Mouse (Mus musculus) liver, postnatal 0 days (tissue): ENCODE data around the gene Zfp346. TPM values are rescaled to one million over a fixed set of nuclear protein-coding genes. Genes with fewer than 3 reads are reported as not detected.

Experiments used
- ATAC-seq: fragments of 200-750 bp; cut with Nextera tagmentation; 2 replicates; pipeline ENCODE4 v1.8.0; 2017; ENCODE audit warnings: mild to moderate bottlenecking, moderate library complexity
- DNase-seq: peaks from one replicate; pipeline ENCODE4 v3.0.0-alpha.2; 2016
- H3K27ac ChIP-seq: fragments of 300-500 bp; sonication (generic); 2 replicates; pipeline ENCODE4 v1.5.1; 2014; ENCODE audit warnings: antibody characterized with exemption, moderate library complexity, mild to moderate bottlenecking, low read depth
- H3K27me3 ChIP-seq: fragments of 300-500 bp; sonication (generic); 2 replicates; pipeline ENCODE4 v1.6.1; 2014; ENCODE audit warnings: low read length, control low read depth, mixed read lengths; ENCODE audit not compliant: insufficient read depth
- H3K36me3 ChIP-seq: fragments of 300-500 bp; sonication (generic); replicated peaks from 2 replicates; pipeline ENCODE4 v1.6.1; 2014; ENCODE audit warnings: mild to moderate bottlenecking, control low read depth, low read length, moderate library complexity, mixed read lengths; ENCODE audit not compliant: insufficient read depth
- H3K4me1 ChIP-seq: fragments of 300-500 bp; sonication (generic); 2 replicates; pipeline ENCODE4 v1.6.1; 2014; ENCODE audit warnings: antibody characterized with exemption, mild to moderate bottlenecking, control low read depth; ENCODE audit not compliant: insufficient read depth
- H3K4me2 ChIP-seq: fragments of 300-500 bp; sonication (generic); 2 replicates; pipeline ENCODE4 v1.6.1; 2014; ENCODE audit warnings: low read depth, mild to moderate bottlenecking, low read length, moderate library complexity, mixed read lengths
- H3K4me3 ChIP-seq: fragments of 300-500 bp; sonication (generic); 2 replicates; pipeline ENCODE4 v1.5.1; 2014; ENCODE audit warnings: low read depth, low read length
- H3K9ac ChIP-seq: fragments of 300-500 bp; sonication (generic); replicated peaks from 2 replicates; pipeline ENCODE4 v1.6.1; 2014; ENCODE audit warnings: mild to moderate bottlenecking, moderate library complexity
- H3K9me3 ChIP-seq: fragments of 300-500 bp; sonication (generic); 2 replicates; pipeline ENCODE4 v1.6.1; 2016; ENCODE audit warnings: mild to moderate bottlenecking, control low read depth, low read length, mixed read lengths
- CTCF ChIP-seq: sonication (generic); IDR thresholded peaks from 2 replicates; pipeline ENCODE4 v1.5.1; 2016; ENCODE audit warnings: antibody characterized with exemption, low read depth
- EP300 ChIP-seq: IDR thresholded peaks from 2 replicates; pipeline ENCODE4 v1.6.1; 2016; ENCODE audit warnings: antibody characterized with exemption, low read depth, mild to moderate bottlenecking
- WGBS: fragments of 180-500 bp; shearing (Covaris S2); extraction: QIAGEN DNeasy Blood & Tissue Kit; methylation state at CpG from one replicate; pipeline ENCODE4 v1.1.7; 2014; ENCODE audit not compliant: insufficient replicate concordance; 5-methylcytosine and 5-hydroxymethylcytosine counted together
- polyA plus RNA-seq: library from polyadenylated mRNA; unstranded; fragments of >200 nt; fragmentation: Nextera tagmentation; extraction: Ambion mirVana; gene quantifications from 2 replicates; pipeline ENCODE4 v1.2.1, GENCODE M21; 2015

Gene Zfp346
- 3.0 and 3.6 TPM in 2 replicates for polyA plus RNA-seq

DNA sequence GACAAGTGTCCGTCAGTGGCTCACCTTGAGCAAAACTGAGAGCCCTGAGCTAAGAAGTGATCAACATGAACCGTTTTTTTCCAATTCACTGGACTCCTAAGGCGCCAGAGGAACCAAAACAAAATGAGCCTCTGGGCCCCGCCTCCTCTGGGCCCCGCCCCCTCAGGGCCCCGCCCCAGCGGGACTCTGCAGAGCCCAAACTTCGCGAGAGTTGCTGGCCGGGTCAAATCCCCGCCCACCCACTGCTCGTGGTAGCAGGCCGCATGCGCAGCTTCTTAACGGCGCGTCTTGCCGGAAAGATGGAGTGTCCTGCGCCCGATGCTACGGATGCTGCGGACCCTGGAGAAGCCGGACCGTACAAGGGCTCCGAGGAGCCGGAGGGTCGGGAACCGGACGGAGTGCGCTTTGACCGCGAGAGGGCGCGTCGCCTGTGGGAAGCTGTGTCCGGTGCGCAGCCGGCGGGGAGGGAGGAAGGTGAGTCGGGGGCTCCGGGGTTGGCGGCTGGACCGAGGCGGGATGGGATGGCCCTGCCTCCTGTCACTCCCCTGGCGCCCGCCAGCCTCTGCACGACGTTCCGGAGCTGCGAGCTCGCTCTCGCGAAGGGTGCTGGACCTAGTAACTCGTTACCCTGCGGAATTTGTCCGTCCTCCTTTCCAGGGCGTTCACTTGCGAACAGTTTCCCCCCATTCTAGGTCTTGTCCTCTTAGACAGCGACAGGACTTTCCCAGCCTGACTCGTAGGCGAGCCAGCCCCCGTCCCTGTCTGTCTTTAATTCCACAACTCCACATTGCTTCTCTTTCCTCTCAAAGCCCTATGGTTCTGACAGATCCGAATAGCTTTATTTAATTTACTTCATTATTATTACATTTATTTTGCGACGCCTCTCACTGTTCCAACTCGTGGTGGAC is at the start of gene Zfp346:
Gene Zfp346 (plus strand): TSS at position 267 of the 908 bp plus-strand sequence.
- H3K9ac ChIP-seq: peak within 1 kb of the TSS; percentile 82
- H3K4me3 ChIP-seq: peak within 1 kb of the TSS; percentile 84
- TF ChIP-seq EP300 (peak; percentile 52; the same call in 1 of the 2 replicates), CTCF (peak; percentile 65)
- peak; percentile 98 for DNase-seq
- H3K9me3 ChIP-seq: no peaks in the 10 kb centered on the region
- H3K27ac ChIP-seq: peak within 1 kb of the TSS; percentile 62
- H3K27me3 ChIP-seq: no peaks in the 10 kb centered on the region
- peak within 1 kb of the TSS; percentile 88 for H3K4me2 ChIP-seq
- peaks cover 7% of the 10 kb centered on the region for H3K36me3 ChIP-seq
- WGBS: under 1% methylated on average over 63 of the region's 66 CpGs
- H3K4me1 ChIP-seq: peaks cover 10% of the 10 kb centered on the region
- peak; percentile 97 for ATAC-seq

GRCm38 (mm10) chr13:55058042-55058441 is 47.1 kb upstream of the Zfp346 start:
- no peaks in the 10 kb centered on the region for H3K27me3 ChIP-seq
- H3K4me1 ChIP-seq: no peaks in the 10 kb centered on the region
- no peak for TF ChIP-seq EP300
- TF ChIP-seq CTCF: peak; percentile 73
- H3K9me3 ChIP-seq: no peaks in the 10 kb centered on the region
- DNase-seq (peak; percentile 38), ATAC-seq (no peak)
- no peak overlapping the region for H3K4me3 ChIP-seq
- H3K36me3 ChIP-seq: peaks cover 18% of the 10 kb centered on the region
- 88% methylated on average over 2 of the region's 2 CpGs for WGBS
- H3K4me2 ChIP-seq: no peak overlapping the region
- no peak overlapping the region for H3K9ac ChIP-seq
- H3K27ac ChIP-seq: no peak overlapping the region

GRCm38 (mm10) chr13:55063276-55063675 is 41.8 kb upstream of the Zfp346 start:
- no peaks in the 10 kb centered on the region for H3K4me1 ChIP-seq
- DNase-seq (no peak), ATAC-seq (no peak)
- H3K4me3 ChIP-seq: no peak overlapping the region
- no peak overlapping the region for H3K9ac ChIP-seq
- no peak overlapping the region for H3K27ac ChIP-seq
- TF ChIP-seq CTCF: no peak
- no peak for TF ChIP-seq EP300
- H3K9me3 ChIP-seq: no peaks in the 10 kb centered on the region
- H3K36me3 ChIP-seq: peaks cover 18% of the 10 kb centered on the region; the same call in 1 of the 2 replicates
- no peak overlapping the region for H3K4me2 ChIP-seq
- no peaks in the 10 kb centered on the region for H3K27me3 ChIP-seq
- 61% methylated on average over 2 of the region's 2 CpGs for WGBS

DNA sequence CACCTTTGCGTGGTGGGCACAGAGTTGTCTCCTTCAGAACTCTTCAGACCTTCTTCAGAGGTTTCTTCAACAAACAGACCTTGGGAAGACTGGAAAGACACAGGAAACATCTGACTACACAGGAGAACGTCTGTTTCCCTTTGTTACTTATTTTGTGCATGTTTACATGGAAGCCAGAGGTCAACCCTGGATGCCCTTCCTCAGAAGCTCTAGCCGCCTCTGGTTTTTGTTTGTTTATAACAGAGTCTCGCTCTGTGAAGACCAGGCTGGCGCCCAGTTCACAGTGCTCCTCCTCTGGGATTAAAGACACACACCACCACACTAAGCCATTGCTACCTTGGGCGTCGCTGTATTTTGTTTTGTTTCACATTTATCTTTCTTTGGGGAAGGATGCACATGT is 35.4 kb upstream of the Zfp346 start:
- WGBS: 60% methylated on average over 7 of the region's 7 CpGs
- H3K27me3 ChIP-seq: no peaks in the 10 kb centered on the region
- no peak overlapping the region for H3K27ac ChIP-seq
- no peaks in the 10 kb centered on the region for H3K9me3 ChIP-seq
- no peaks in the 10 kb centered on the region for H3K4me1 ChIP-seq
- H3K4me3 ChIP-seq: no peak overlapping the region
- DNase-seq: no peak
- TF ChIP-seq CTCF: no peak
- TF ChIP-seq EP300: no peak
- H3K4me2 ChIP-seq: no peak overlapping the region
- H3K36me3 ChIP-seq: peaks cover 11% of the 10 kb centered on the region; the same call in 1 of the 2 replicates
- no peak for ATAC-seq
- no peak overlapping the region for H3K9ac ChIP-seq

- Histone ChIP-seq H3K4me1 (no peaks in the 10 kb centered on the region), H3K4me2 (no peak overlapping the region), H3K36me3 (peaks cover 18% of the 10 kb centered on the region), H3K27me3 (no peaks in the 10 kb centered on the region), H3K27ac (no peak overlapping the region), H3K9me3 (no peaks in the 10 kb centered on the region), H3K4me3 (no peak overlapping the region), H3K9ac (no peak overlapping the region)
- DNase-seq (no peak), ATAC-seq (no peak)
- 2% methylated on average over 3 of the region's 3 CpGs for WGBS
- peak; percentile 59 for TF ChIP-seq CTCF
- TF ChIP-seq EP300: no peak
These were observed 33.8 kb upstream of the Zfp346 start for GRCm38 (mm10) chr13:55071322-55071721.

GRCm38 (mm10) chr13:55075597-55075996 is 29.5 kb upstream of the Zfp346 start:
- Histone ChIP-seq H3K4me1 (no peaks in the 10 kb centered on the region), H3K27me3 (no peaks in the 10 kb centered on the region), H3K36me3 (peaks cover 20% of the 10 kb centered on the region), H3K9ac (no peak overlapping the region), H3K9me3 (no peaks in the 10 kb centered on the region), H3K4me2 (no peak overlapping the region), H3K4me3 (no peak overlapping the region), H3K27ac (no peak overlapping the region)
- DNase-seq: no peak
- WGBS: 71% methylated on average over 5 of the region's 5 CpGs
- TF ChIP-seq EP300 (no peak), CTCF (no peak)
- no peak for ATAC-seq
